Mouse (Mus musculus) forebrain, postnatal 0 days (tissue): Measurements from ENCODE around the gene Igfbp2. TPM values are rescaled to one million over a fixed set of nuclear protein-coding genes. Genes with fewer than 3 reads are reported as not detected.

Experiments used
- ATAC-seq: fragments of 200-750 bp; cut with Nextera tagmentation; 2 replicates; pipeline ENCODE4 v1.8.0; 2017; ENCODE audit warnings: mild to moderate bottlenecking, moderate library complexity
- DNase-seq: peaks from one replicate; pipeline ENCODE4 v3.0.0-alpha.2; 2015
- H3K27ac ChIP-seq: fragments of 300-500 bp; sonication (generic); 2 replicates; pipeline ENCODE4 v1.5.1; 2014; ENCODE audit warnings: low read depth, mild to moderate bottlenecking, antibody characterized with exemption, low read length, moderate library complexity, mixed read lengths
- H3K27me3 ChIP-seq: fragments of 300-500 bp; sonication (generic); 2 replicates; pipeline ENCODE4 v1.6.1; 2014; ENCODE audit warnings: mild to moderate bottlenecking, low read length, mixed read lengths; ENCODE audit not compliant: insufficient read depth
- H3K36me3 ChIP-seq: fragments of 300-500 bp; sonication (generic); 2 replicates; pipeline ENCODE4 v1.6.1; 2014; ENCODE audit warnings: mild to moderate bottlenecking, moderate library complexity; ENCODE audit not compliant: insufficient read depth
- H3K4me1 ChIP-seq: fragments of 300-500 bp; sonication (generic); 2 replicates; pipeline ENCODE4 v1.6.1; 2014; ENCODE audit warnings: antibody characterized with exemption; ENCODE audit not compliant: insufficient read depth
- H3K4me2 ChIP-seq: fragments of 300-500 bp; sonication (generic); 2 replicates; pipeline ENCODE4 v1.6.1; 2014; ENCODE audit warnings: low read depth, mild to moderate bottlenecking, moderate library complexity
- H3K4me3 ChIP-seq: fragments of 300-500 bp; sonication (generic); 2 replicates; pipeline ENCODE4 v1.5.1; 2014; ENCODE audit warnings: low read depth, low read length, mixed read lengths
- H3K9ac ChIP-seq: fragments of 300-500 bp; sonication (generic); 2 replicates; pipeline ENCODE4 v1.6.1; 2014; ENCODE audit warnings: mild to moderate bottlenecking
- H3K9me3 ChIP-seq: fragments of 300-500 bp; sonication (generic); 2 replicates; pipeline ENCODE4 v1.6.1; 2016; ENCODE audit warnings: low read length
- CTCF ChIP-seq: sonication (generic); IDR thresholded peaks from 2 replicates; pipeline ENCODE4 v1.5.1; 2016; ENCODE audit warnings: antibody characterized with exemption, control low read depth, low read depth
- WGBS: fragments of 180-500 bp; shearing (Covaris S2); extraction: QIAGEN DNeasy Blood & Tissue Kit; methylation state at CpG from one replicate; pipeline ENCODE4 v1.1.7; 2014; 5-methylcytosine and 5-hydroxymethylcytosine counted together
- polyA plus RNA-seq: library from polyadenylated mRNA; unstranded; fragments of >200 nt; fragmentation: Nextera tagmentation; extraction: Ambion mirVana; gene quantifications from 2 replicates; pipeline ENCODE4 v1.2.1, GENCODE M21; 2015
- total RNA-seq: library from RNA; depleted of rRNA; stranded (reverse); fragments of >200 nt; gene quantifications from 2 replicates; pipeline ENCODE4 v1.2.3, GENCODE M21; 2014; rRNA removed

Igfbp2 gene
- total and polyA plus RNA-seq, 2 experiments from 2014 or later: 311 to 341 TPM

GRCm38 (mm10) chr1:72879319-72879634, 55.0 kb downstream of the Igfbp2 start:
- no peak overlapping the region for H3K4me3 ChIP-seq
- ATAC-seq: no peak
- H3K27ac ChIP-seq: no peak overlapping the region
- H3K9me3 ChIP-seq: no peaks in the 10 kb centered on the region
- no peak overlapping the region for H3K4me2 ChIP-seq
- no peak for DNase-seq
- no peaks in the 10 kb centered on the region for H3K36me3 ChIP-seq
- 63% methylated on average over 4 of the region's 4 CpGs for WGBS
- H3K27me3 ChIP-seq: no peaks in the 10 kb centered on the region
- H3K9ac ChIP-seq: no peak overlapping the region
- TF ChIP-seq CTCF: peak; percentile 31; the same call in 1 of the 2 replicates
- H3K4me1 ChIP-seq: peaks cover 3% of the 10 kb centered on the region; the same call in 1 of the 2 replicates

GRCm38 (mm10) chr1:72885111-72885818, 61.0 kb downstream of the Igfbp2 start:
- TF ChIP-seq CTCF: no peak
- Histone ChIP-seq H3K4me3 (no peak overlapping the region), H3K36me3 (no peaks in the 10 kb centered on the region), H3K4me2 (no peak overlapping the region), H3K9ac (no peak overlapping the region), H3K27ac (no peak overlapping the region), H3K27me3 (no peaks in the 10 kb centered on the region), H3K4me1 (no peaks in the 10 kb centered on the region), H3K9me3 (no peaks in the 10 kb centered on the region)
- ATAC-seq: no peak
- DNase-seq: no peak
- WGBS: 92% methylated on average over 11 of the region's 11 CpGs

GRCm38 (mm10) chr1:72885819-72886169, 61.5 kb downstream of the Igfbp2 start:
- 90% methylated on average over 7 of the region's 7 CpGs for WGBS
- Histone ChIP-seq H3K9ac (no peak overlapping the region), H3K27ac (no peak overlapping the region), H3K9me3 (no peaks in the 10 kb centered on the region), H3K4me3 (no peak overlapping the region), H3K4me2 (no peak overlapping the region), H3K27me3 (no peaks in the 10 kb centered on the region), H3K36me3 (no peaks in the 10 kb centered on the region), H3K4me1 (no peaks in the 10 kb centered on the region)
- no peak for ATAC-seq
- no peak for DNase-seq
- TF ChIP-seq CTCF: no peak

GRCm38 (mm10) chr1:72887910-72888309, 63.6 kb downstream of the Igfbp2 start:
- no peaks in the 10 kb centered on the region for H3K9me3 ChIP-seq
- TF ChIP-seq CTCF: no peak
- no peak overlapping the region for H3K9ac ChIP-seq
- no peaks in the 10 kb centered on the region for H3K27me3 ChIP-seq
- H3K4me2 ChIP-seq: no peak overlapping the region
- no peak overlapping the region for H3K27ac ChIP-seq
- WGBS: 44% methylated on average over 1 of the region's 1 CpGs
- H3K36me3 ChIP-seq: no peaks in the 10 kb centered on the region
- H3K4me1 ChIP-seq: no peaks in the 10 kb centered on the region
- DNase-seq (no peak), ATAC-seq (no peak)
- H3K4me3 ChIP-seq: no peak overlapping the region

- TF ChIP-seq CTCF: no peak
- Histone ChIP-seq H3K4me1 (no peaks in the 10 kb centered on the region), H3K27me3 (no peaks in the 10 kb centered on the region), H3K4me3 (no peak overlapping the region), H3K9me3 (no peaks in the 10 kb centered on the region), H3K36me3 (no peaks in the 10 kb centered on the region), H3K27ac (no peak overlapping the region), H3K9ac (no peak overlapping the region), H3K4me2 (no peak overlapping the region)
- DNase-seq (no peak), ATAC-seq (no peak)
- 74% methylated on average over 2 of the region's 2 CpGs for WGBS
These were observed 71.5 kb downstream of the Igfbp2 start for GRCm38 (mm10) chr1:72895821-72896220.

Other genes with a start within 250 kb of the Igfbp2 start
- gene Smarcal1, start 241.3 kb upstream of the Igfbp2 start, total RNA-seq: 40.9 and 43.7 TPM in 2 replicates
- gene Smarcal1, start 241.3 kb upstream of the Igfbp2 start, polyA plus RNA-seq: 16.2 and 19.0 TPM in 2 replicates
- not detected in 2 replicates for gene Ankar, start 123.9 kb upstream of the Igfbp2 start, total RNA-seq
- not detected in 2 replicates for gene Ankar, start 123.9 kb upstream of the Igfbp2 start, polyA plus RNA-seq
- gene Rpl37a, start 113.2 kb upstream of the Igfbp2 start, total RNA-seq: 598 and 928 TPM in 2 replicates
- 1,180 and 1,503 TPM in 2 replicates for gene Rpl37a, start 113.2 kb upstream of the Igfbp2 start, polyA plus RNA-seq
- 68.2 and 104 TPM in 2 replicates for gene Igfbp5, start 50.4 kb downstream of the Igfbp2 start, total RNA-seq
- 26.1 and 36.2 TPM in 2 replicates for gene Igfbp5, start 50.4 kb downstream of the Igfbp2 start, polyA plus RNA-seq
- not detected in 2 replicates for gene Tnp1, start 191.4 kb downstream of the Igfbp2 start, total RNA-seq
- not detected in 2 replicates for gene Tnp1, start 191.4 kb downstream of the Igfbp2 start, polyA plus RNA-seq